Mouse (Mus musculus) kidney, postnatal 0 days (tissue): ENCODE measurements around the gene Cdh22. TPM values are rescaled to one million over a fixed set of nuclear protein-coding genes. Genes with fewer than 3 reads are reported as not detected.

Experiments used
- ATAC-seq: fragments of 200-750 bp; cut with Nextera tagmentation; replicated peaks from 2 replicates; pipeline ENCODE4 v1.8.0; 2017; ENCODE audit warnings: low read depth, moderate number of reproducible peaks, moderate TSS enrichment, moderate library complexity; ENCODE audit not compliant: low FRiP score
- DNase-seq: peaks from one replicate; pipeline ENCODE4 v3.0.0-alpha.2; 2016; ENCODE audit warnings: low spot score
- H3K27ac ChIP-seq: fragments of 300-500 bp; sonication (generic); 2 replicates; pipeline ENCODE4 v1.5.1; 2014; ENCODE audit warnings: mild to moderate bottlenecking
- H3K27me3 ChIP-seq: fragments of 300-500 bp; sonication (generic); 2 replicates; pipeline ENCODE4 v1.6.1; 2014; ENCODE audit warnings: low read length, mixed read lengths; ENCODE audit not compliant: insufficient read depth
- H3K36me3 ChIP-seq: fragments of 300-500 bp; sonication (generic); 2 replicates; pipeline ENCODE4 v1.6.1; 2014; ENCODE audit warnings: low read length, mixed read lengths; ENCODE audit not compliant: insufficient read depth
- H3K4me1 ChIP-seq: fragments of 300-500 bp; sonication (generic); replicated peaks from 2 replicates; pipeline ENCODE4 v1.6.1; 2014; ENCODE audit warnings: antibody characterized with exemption, low read length, mixed read lengths; ENCODE audit not compliant: insufficient read depth
- H3K4me2 ChIP-seq: fragments of 300-500 bp; sonication (generic); 2 replicates; pipeline ENCODE4 v1.6.1; 2014; ENCODE audit warnings: mild to moderate bottlenecking, low read length, moderate library complexity, mixed read lengths
- H3K4me3 ChIP-seq: fragments of 300-500 bp; sonication (generic); replicated peaks from 2 replicates; pipeline ENCODE4 v1.5.1; 2014; ENCODE audit warnings: low read depth, low read length
- H3K9ac ChIP-seq: fragments of 300-500 bp; sonication (generic); 2 replicates; pipeline ENCODE4 v1.6.1; 2014; ENCODE audit warnings: low read depth, low read length
- H3K9me3 ChIP-seq: fragments of 300-500 bp; sonication (generic); replicated peaks from 2 replicates; pipeline ENCODE4 v1.6.1; 2016; ENCODE audit warnings: low read length, inconsistent platforms, mixed read lengths
- CTCF ChIP-seq: IDR thresholded peaks from 2 replicates; pipeline ENCODE4 v1.5.1; 2016; ENCODE audit warnings: antibody characterized with exemption, low read depth, mild to moderate bottlenecking, moderate library complexity
- WGBS: fragments of 180-500 bp; shearing (Covaris S2); extraction: QIAGEN DNeasy Blood & Tissue Kit; methylation state at CpG from one replicate; pipeline ENCODE4 v1.1.7; 2014; 5-methylcytosine and 5-hydroxymethylcytosine counted together
- polyA plus RNA-seq: library from polyadenylated mRNA; unstranded; fragments of >200 nt; fragmentation: Nextera tagmentation; extraction: Ambion mirVana; gene quantifications from 2 replicates; pipeline ENCODE4 v1.2.1, GENCODE M21; 2015

The Cdh22 gene
- polyA plus RNA-seq, 1 experiment from 2014 or later: 1.6 TPM

- Histone ChIP-seq H3K4me1 (no peaks in the 10 kb centered on the region), H3K4me3 (no peak overlapping the region), H3K9me3 (no peaks in the 10 kb centered on the region), H3K36me3 (no peaks in the 10 kb centered on the region), H3K9ac (no peak overlapping the region), H3K27me3 (no peaks in the 10 kb centered on the region), H3K27ac (no peak overlapping the region), H3K4me2 (no peak overlapping the region)
- ATAC-seq (no peak), DNase-seq (no peak)
- no peak for TF ChIP-seq CTCF
- 39% methylated on average over 12 of the region's 12 CpGs for WGBS
Measured at GRCm38 (mm10) chr2:165153006-165153405, 81.6 kb downstream of the Cdh22 start.

GRCm38 (mm10) chr2:165149741-165150140 is 84.9 kb downstream of the Cdh22 start:
- Histone ChIP-seq H3K4me1 (no peaks in the 10 kb centered on the region), H3K4me2 (no peak overlapping the region), H3K27me3 (no peaks in the 10 kb centered on the region), H3K9ac (no peak overlapping the region), H3K4me3 (no peak overlapping the region), H3K27ac (no peak overlapping the region), H3K36me3 (no peaks in the 10 kb centered on the region), H3K9me3 (no peaks in the 10 kb centered on the region)
- ATAC-seq (no peak), DNase-seq (no peak)
- no peak for TF ChIP-seq CTCF
- WGBS: 50% methylated on average over 3 of the region's 3 CpGs

GRCm38 (mm10) chr2:165145821-165146220 is 88.8 kb downstream of the Cdh22 start:
- Histone ChIP-seq H3K9me3 (no peaks in the 10 kb centered on the region), H3K4me1 (no peaks in the 10 kb centered on the region), H3K27me3 (peaks cover 6% of the 10 kb centered on the region; the same call in 1 of the 2 replicates), H3K27ac (no peak overlapping the region), H3K9ac (no peak overlapping the region), H3K36me3 (no peaks in the 10 kb centered on the region), H3K4me3 (no peak overlapping the region), H3K4me2 (no peak overlapping the region)
- TF ChIP-seq CTCF: no peak
- DNase-seq (no peak), ATAC-seq (no peak)
- 69% methylated on average over 13 of the region's 13 CpGs for WGBS

- no peak overlapping the region for H3K27ac ChIP-seq
Measured at GRCm38 (mm10) chr2:165143487-165143886, 91.2 kb downstream of the Cdh22 start.

GRCm38 (mm10) chr2:165136049-165136448 is 98.6 kb downstream of the Cdh22 start:
- Histone ChIP-seq H3K27ac (no peak overlapping the region), H3K4me1 (no peaks in the 10 kb centered on the region; the same call in 1 of the 2 replicates), H3K4me3 (no peak overlapping the region), H3K4me2 (no peak overlapping the region), H3K9me3 (no peaks in the 10 kb centered on the region), H3K27me3 (no peaks in the 10 kb centered on the region), H3K36me3 (no peaks in the 10 kb centered on the region), H3K9ac (no peak overlapping the region)
- no peak for ATAC-seq
- WGBS: 46% methylated on average over 16 of the region's 16 CpGs
- DNase-seq: no peak
- TF ChIP-seq CTCF: no peak

More at GRCm38 (mm10) chr2:165143487-165143886, 91.2 kb downstream of the Cdh22 start:
- Histone ChIP-seq H3K27me3 (peaks cover 6% of the 10 kb centered on the region; the same call in 1 of the 2 replicates), H3K4me1 (no peaks in the 10 kb centered on the region), H3K4me2 (no peak overlapping the region), H3K4me3 (no peak overlapping the region), H3K9me3 (no peaks in the 10 kb centered on the region), H3K36me3 (no peaks in the 10 kb centered on the region), H3K9ac (no peak overlapping the region)
- DNase-seq (no peak), ATAC-seq (no peak)
- 38% methylated on average over 14 of the region's 14 CpGs for WGBS
- TF ChIP-seq CTCF: no peak

- DNase-seq: peak; percentile 53
- H3K27ac ChIP-seq: no peak overlapping the region
Measured at GRCm38 (mm10) chr2:165133566-165133965, 101.1 kb downstream of the Cdh22 start.

GRCm38 (mm10) chr2:165131428-165131827 is 103.2 kb downstream of the Cdh22 start:
- Histone ChIP-seq H3K4me2 (no peak overlapping the region), H3K27ac (no peak overlapping the region), H3K27me3 (no peaks in the 10 kb centered on the region), H3K4me1 (no peaks in the 10 kb centered on the region; the same call in 1 of the 2 replicates), H3K36me3 (no peaks in the 10 kb centered on the region), H3K9ac (no peak overlapping the region), H3K9me3 (no peaks in the 10 kb centered on the region), H3K4me3 (no peak overlapping the region)
- ATAC-seq (no peak), DNase-seq (no peak)
- TF ChIP-seq CTCF: no peak
- WGBS: 29% methylated on average over 12 of the region's 12 CpGs

More at GRCm38 (mm10) chr2:165133566-165133965, 101.1 kb downstream of the Cdh22 start:
- no peak for ATAC-seq
- Histone ChIP-seq H3K9ac (no peak overlapping the region), H3K4me3 (no peak overlapping the region), H3K27me3 (no peaks in the 10 kb centered on the region), H3K4me1 (no peaks in the 10 kb centered on the region; the same call in 1 of the 2 replicates), H3K9me3 (no peaks in the 10 kb centered on the region), H3K36me3 (no peaks in the 10 kb centered on the region), H3K4me2 (peak overlapping the region; percentile 24; the same call in 1 of the 2 replicates)
- WGBS: 1% methylated on average over 15 of the region's 15 CpGs
- TF ChIP-seq CTCF: no peak
